Mouse (Mus musculus) embryonic facial prominence, embryonic 10.5 days (tissue): ENCODE measurements around the gene Sys1. TPM values are rescaled to one million over a fixed set of nuclear protein-coding genes. Genes with fewer than 3 reads are reported as not detected.
A peak's percentile ranks its signal among the peaks of the same experiment; 100 is the strongest.

Experiments used
- DNase-seq: peaks from one replicate; pipeline ENCODE4 v3.0.0-alpha.2; 2017; ENCODE audit warnings: low spot score
- H3K27ac ChIP-seq: fragments of 300-500 bp; sonication (generic); replicated peaks from 2 replicates; pipeline ENCODE4 v1.5.1; 2016; ENCODE audit warnings: mild to moderate bottlenecking
- H3K27me3 ChIP-seq: fragments of 300-500 bp; sonication (generic); replicated peaks from 2 replicates; pipeline ENCODE4 v1.6.1; 2016; ENCODE audit warnings: low read depth, mild to moderate bottlenecking; ENCODE audit not compliant: poor library complexity, severe bottlenecking
- H3K36me3 ChIP-seq: fragments of 300-500 bp; sonication (generic); replicated peaks from 2 replicates; pipeline ENCODE4 v1.6.1; 2016; ENCODE audit warnings: mild to moderate bottlenecking, moderate library complexity
- H3K4me1 ChIP-seq: fragments of 300-500 bp; sonication (generic); 2 replicates; pipeline ENCODE4 v1.6.1; 2016
- H3K4me3 ChIP-seq: fragments of 300-500 bp; sonication (generic); 2 replicates; pipeline ENCODE4 v1.5.1; 2016; ENCODE audit warnings: mild to moderate bottlenecking, moderate library complexity
- H3K9me3 ChIP-seq: fragments of 300-500 bp; sonication (generic); 2 replicates; pipeline ENCODE4 v1.6.1; 2016; ENCODE audit warnings: mild to moderate bottlenecking
- WGBS: fragments of 180-500 bp; shearing (Covaris S2); methylation state at CpG from one replicate; pipeline ENCODE4 v1.1.7; 2016; 5-methylcytosine and 5-hydroxymethylcytosine counted together
- polyA plus RNA-seq: library from polyadenylated mRNA; unstranded; fragments of >200 nt; fragmentation: Nextera tagmentation; extraction: Ambion mirVana; gene quantifications from 2 replicates; pipeline ENCODE4 v1.2.1, GENCODE M21; 2016

Sys1 gene
- polyA plus RNA-seq, 1 experiment from 2014 or later: 52.5 TPM

DNA sequence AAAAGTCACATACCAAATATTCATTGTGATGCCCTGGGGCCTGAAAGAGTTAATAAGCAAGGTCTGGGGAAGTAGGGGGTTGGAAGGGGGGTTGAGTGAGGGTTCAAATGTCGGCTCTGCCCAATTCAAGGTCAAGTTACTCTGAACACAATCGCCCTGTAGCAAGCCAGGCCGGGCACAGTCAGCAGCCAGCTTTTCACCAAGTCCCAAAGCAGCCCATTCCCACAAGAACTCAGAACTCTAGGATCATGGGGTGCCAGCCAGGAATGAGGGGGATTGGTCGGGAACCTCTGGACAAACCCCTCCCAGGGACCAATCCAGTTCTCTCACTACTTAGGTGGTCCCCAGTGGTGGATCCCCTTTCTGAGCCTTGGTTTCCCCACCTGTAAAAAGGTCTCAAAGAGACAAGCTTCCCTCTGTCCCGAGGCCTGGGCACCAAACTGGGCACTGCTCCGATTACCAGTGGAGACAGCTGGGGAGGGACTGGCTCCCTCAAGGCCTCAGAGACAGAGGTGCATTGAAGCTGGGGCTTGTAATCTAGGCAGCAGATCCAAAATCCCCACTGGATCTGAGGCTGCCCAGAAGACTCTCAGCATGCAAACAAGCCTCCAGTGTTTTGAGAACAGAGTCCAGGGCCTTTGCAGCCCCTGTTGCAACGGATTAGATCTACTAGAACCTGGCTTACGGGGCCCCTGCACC lies 20.4 kb upstream of the Sys1 start:
- DNase-seq: peak; percentile 52
- H3K4me3 ChIP-seq: peak overlapping the region; percentile 29
- peaks cover 85% of the 10 kb centered on the region for H3K4me1 ChIP-seq

DNA sequence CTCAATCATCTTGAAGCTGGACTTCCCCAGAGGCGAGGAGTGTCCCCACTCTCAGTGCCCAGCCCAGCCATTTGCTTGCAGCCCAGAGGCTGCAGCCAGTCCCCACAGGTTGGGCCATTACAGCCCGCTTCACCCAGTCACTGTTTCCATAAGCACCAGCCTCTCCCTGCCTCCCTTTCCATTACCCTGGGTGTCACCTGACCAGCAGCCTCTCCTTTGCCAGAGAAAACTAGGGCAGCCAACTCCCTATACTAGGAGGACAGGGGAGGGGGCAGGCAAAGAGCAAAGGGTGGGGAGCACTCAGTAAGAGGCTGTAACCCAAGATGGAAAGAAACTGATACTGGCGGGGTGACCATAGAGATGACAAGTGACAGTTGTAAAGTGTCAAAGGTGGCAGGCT lies 19.8 kb upstream of the Sys1 start:
- Histone ChIP-seq H3K9me3 (no peaks in the 10 kb centered on the region), H3K4me1 (peaks cover 85% of the 10 kb centered on the region), H3K4me3 (peak overlapping the region; percentile 29; the same call in 1 of the 2 replicates), H3K36me3 (no peaks in the 10 kb centered on the region), H3K27ac (peak overlapping the region; percentile 73), H3K27me3 (peaks cover 34% of the 10 kb centered on the region)
- DNase-seq: no peak
- 32% methylated on average over 3 of the region's 3 CpGs for WGBS

More for the DNA sequence above, 20.4 kb upstream of the Sys1 start:
- Histone ChIP-seq H3K9me3 (no peaks in the 10 kb centered on the region), H3K36me3 (no peaks in the 10 kb centered on the region), H3K27ac (peak overlapping the region; percentile 73), H3K27me3 (peaks cover 29% of the 10 kb centered on the region)
- WGBS: 14% methylated on average over 8 of the region's 8 CpGs

DNA sequence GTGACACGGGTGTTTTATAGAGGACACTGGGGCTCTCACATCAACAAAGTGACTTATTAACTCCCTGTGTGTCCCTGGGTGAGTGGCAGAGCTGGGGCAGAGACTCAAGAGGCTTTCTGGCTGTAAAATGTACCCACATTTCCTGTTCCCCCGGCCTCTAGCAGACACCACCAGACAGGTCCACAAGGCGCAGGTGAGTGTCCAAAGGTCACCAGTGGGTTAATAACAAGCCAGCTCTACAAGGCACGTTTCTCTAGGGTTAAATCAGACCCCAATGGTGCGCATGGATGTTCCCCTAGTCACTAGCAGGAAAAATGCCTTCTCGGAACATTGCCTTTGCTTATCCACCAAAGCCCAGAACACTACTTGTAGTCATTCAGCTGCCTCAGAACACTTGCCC lies 19.1 kb upstream of the Sys1 start:
- Histone ChIP-seq H3K4me1 (peaks cover 85% of the 10 kb centered on the region), H3K27ac (no peak overlapping the region)
- DNase-seq: no peak

DNA sequence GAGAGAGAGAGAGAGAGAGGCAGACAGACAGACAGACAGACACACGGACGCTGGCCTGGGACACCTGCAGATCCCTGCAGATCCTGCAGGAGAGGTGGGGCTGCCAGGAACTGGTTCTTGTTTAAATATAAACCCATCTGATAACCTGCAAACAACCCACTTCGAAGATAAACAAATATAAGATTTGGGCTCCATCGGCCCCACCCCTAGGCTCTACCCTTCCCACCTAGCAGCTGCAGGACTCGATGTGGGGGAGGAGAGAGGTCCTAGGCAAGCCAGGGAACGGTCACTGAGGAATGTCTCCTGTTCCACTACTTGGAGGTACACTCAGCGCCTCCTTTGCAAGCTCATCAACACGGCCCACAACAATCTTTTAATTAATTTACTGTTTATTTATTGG lies 18.5 kb upstream of the Sys1 start:
- H3K9me3 ChIP-seq: no peaks in the 10 kb centered on the region
- WGBS: 69% methylated on average over 8 of the region's 8 CpGs
- no peak overlapping the region for H3K4me3 ChIP-seq
- H3K27me3 ChIP-seq: peaks cover 33% of the 10 kb centered on the region
- no peak for DNase-seq
- no peak overlapping the region for H3K27ac ChIP-seq
- peaks cover 85% of the 10 kb centered on the region for H3K4me1 ChIP-seq
- no peaks in the 10 kb centered on the region for H3K36me3 ChIP-seq

More for the DNA sequence above, 19.1 kb upstream of the Sys1 start:
- H3K27me3 ChIP-seq: peaks cover 38% of the 10 kb centered on the region
- 73% methylated on average over 6 of the region's 6 CpGs for WGBS
- H3K9me3 ChIP-seq: no peaks in the 10 kb centered on the region
- no peaks in the 10 kb centered on the region for H3K36me3 ChIP-seq
- no peak overlapping the region for H3K4me3 ChIP-seq

DNA sequence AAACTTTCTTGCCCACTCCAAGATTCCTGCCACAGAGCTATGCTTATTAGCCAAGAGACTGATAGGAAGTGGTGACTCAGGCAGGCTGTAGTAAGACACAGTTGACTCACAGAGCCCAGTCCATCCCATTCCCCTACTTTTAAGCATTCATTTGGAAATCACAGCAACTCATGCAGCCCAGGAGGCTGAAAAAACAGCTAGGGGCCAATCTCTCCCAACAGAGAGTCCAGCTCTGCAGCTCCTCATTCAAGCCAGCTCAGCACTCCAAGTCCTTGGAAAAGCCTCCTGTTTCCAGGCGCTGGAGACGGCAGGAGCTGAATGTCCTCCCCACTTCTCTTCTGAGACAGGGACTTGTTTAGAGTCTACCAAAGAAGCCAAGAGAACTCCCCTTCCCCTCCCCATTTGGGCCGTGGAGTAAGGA lies 17.8 kb upstream of the Sys1 start:
- Histone ChIP-seq H3K27ac (no peak overlapping the region), H3K27me3 (peaks cover 36% of the 10 kb centered on the region), H3K9me3 (no peaks in the 10 kb centered on the region), H3K4me3 (no peak overlapping the region), H3K4me1 (peaks cover 86% of the 10 kb centered on the region), H3K36me3 (no peaks in the 10 kb centered on the region)
- WGBS: 64% methylated on average over 3 of the region's 3 CpGs
- DNase-seq: no peak

DNA sequence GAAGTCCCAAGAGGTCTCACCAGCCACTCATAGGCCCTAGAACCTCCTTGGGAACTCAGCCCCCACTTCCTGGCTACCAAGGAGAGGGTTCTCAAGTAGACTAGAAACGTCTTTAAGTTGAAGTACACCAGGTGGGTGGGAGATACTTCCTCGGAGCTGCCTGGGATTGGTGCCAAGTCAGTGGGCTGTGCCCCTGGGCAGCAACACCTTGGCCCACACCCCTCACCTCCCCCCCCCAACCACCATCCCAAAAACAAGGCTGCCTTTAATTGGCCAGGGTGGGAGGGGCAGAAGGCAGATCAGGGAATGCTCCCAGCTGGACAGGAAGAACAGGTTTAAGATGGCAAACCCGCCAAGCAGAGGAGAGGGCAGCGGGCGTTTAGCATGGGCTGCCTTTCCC lies 16.4 kb upstream of the Sys1 start:
- Histone ChIP-seq H3K4me1 (peaks cover 73% of the 10 kb centered on the region), H3K4me3 (no peak overlapping the region), H3K9me3 (no peaks in the 10 kb centered on the region), H3K36me3 (no peaks in the 10 kb centered on the region), H3K27me3 (peaks cover 34% of the 10 kb centered on the region), H3K27ac (no peak overlapping the region)
- no peak for DNase-seq
- WGBS: 70% methylated on average over 5 of the region's 5 CpGs

DNA sequence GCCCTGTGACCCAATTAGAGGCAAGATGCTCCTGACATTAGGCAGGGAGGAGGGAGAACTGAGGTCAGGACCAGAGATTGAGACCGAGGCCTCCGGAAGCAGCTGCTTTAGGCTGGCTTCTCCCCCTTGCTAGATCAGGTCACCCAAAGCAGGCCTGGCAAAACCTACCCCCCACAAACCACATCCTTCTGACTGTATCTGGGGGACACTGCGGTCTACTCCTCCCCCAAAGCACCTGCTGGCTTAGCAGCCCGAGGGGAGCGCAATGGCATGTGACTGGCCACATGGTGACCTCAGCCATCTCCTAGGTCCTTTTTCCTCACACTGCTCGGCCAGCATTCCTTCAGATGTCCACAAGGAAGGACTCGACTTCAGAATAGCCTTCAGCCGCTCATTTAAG lies 15.6 kb upstream of the Sys1 start:
- 25% methylated on average over 8 of the region's 8 CpGs for WGBS
- Histone ChIP-seq H3K36me3 (no peaks in the 10 kb centered on the region), H3K4me3 (peak overlapping the region; percentile 75), H3K9me3 (no peaks in the 10 kb centered on the region), H3K4me1 (peaks cover 64% of the 10 kb centered on the region), H3K27me3 (peaks cover 34% of the 10 kb centered on the region), H3K27ac (no peak overlapping the region)
- no peak for DNase-seq

DNA sequence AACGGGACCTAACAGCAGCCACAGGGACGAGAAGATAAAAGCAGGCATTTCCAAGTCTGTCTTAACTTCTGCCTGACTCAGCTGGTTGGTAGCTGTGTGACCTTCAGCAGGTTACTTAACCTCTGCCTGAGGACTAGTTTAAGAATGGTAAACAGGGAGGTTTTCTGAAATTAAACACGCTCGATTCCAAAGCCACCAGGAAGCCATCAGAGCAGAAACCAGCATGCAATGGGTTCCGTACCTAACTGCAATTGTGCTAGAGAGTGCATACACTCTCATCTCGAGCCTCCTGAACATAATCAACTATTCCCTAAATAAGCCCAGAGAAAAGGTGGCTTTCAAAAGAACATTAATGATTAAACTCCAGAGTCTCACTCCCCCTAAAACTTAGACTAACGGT lies 15.0 kb upstream of the Sys1 start:
- Histone ChIP-seq H3K27ac (no peak overlapping the region), H3K4me1 (peaks cover 58% of the 10 kb centered on the region), H3K4me3 (peak overlapping the region; percentile 75), H3K36me3 (no peaks in the 10 kb centered on the region), H3K27me3 (peaks cover 34% of the 10 kb centered on the region), H3K9me3 (no peaks in the 10 kb centered on the region)
- 28% methylated on average over 7 of the region's 7 CpGs for WGBS
- no peak for DNase-seq

DNA sequence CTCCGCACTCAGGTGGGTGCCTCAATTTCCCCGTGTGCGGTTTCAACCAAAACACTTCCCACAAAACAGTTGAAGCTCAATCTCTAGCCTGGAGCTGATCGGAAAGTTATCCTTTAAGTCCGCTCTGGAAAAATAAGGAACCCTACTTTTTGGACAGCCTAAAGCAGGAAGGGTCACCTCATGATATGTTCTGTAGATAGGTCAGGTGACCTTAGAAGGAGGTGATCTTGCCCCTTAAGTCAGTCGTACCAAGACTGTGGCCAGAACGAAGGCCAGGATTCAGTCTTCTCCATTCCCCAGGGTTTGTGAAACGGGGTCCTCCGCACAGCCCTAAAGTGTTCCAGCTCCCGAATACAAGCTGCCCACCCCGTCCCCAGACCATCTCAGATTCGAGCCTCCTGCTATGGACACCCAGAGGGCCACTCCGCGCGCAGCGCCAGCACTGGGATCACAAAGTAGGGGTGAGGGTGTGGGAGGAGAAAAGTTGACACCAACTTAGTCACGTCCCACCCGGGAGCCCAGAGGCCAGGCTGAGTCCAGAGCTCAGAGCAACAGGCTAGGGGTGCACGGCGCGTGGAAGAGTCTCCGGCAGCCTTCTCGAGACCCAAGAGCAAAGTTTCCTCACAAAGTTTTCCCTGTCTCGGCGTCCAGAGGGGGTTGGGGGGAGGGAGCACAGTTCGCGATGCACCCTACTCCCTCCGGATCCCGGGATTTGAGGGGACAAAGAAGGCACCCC lies 14.3 kb upstream of the Sys1 start:
- Histone ChIP-seq H3K9me3 (no peaks in the 10 kb centered on the region), H3K4me1 (peaks cover 51% of the 10 kb centered on the region), H3K27me3 (peaks cover 34% of the 10 kb centered on the region), H3K4me3 (peak overlapping the region; percentile 75), H3K36me3 (no peaks in the 10 kb centered on the region), H3K27ac (peak overlapping the region; percentile 84)
- WGBS: 2% methylated on average over 29 of the region's 29 CpGs
- DNase-seq: peak; percentile 54

DNA sequence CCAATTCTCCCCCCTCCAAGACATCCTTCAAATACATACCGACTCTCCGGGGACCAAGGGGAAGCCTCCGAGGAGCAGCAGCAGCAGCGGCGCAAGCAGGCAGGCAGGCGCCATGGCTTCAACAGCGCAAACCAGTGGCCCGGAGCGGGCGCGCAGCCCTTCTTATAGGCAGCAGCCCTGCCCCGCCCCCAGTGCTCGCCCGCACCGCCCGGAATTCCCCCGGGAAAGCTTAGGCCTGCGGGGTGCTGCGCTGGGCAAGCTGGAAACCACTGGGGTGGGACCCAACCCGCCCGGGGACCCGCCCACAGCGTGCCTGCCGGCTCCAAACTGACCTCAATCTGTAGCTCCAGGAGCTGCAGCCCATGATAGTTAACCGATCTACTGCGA lies 13.7 kb upstream of the Sys1 start:
- peaks cover 45% of the 10 kb centered on the region for H3K4me1 ChIP-seq
- H3K4me3 ChIP-seq: peak overlapping the region; percentile 75
- no peaks in the 10 kb centered on the region for H3K9me3 ChIP-seq
- peaks cover 34% of the 10 kb centered on the region for H3K27me3 ChIP-seq
- H3K36me3 ChIP-seq: no peaks in the 10 kb centered on the region
- DNase-seq: peak; percentile 88
- peak overlapping the region; percentile 84 for H3K27ac ChIP-seq
- WGBS: under 1% methylated on average over 26 of the region's 26 CpGs

DNA sequence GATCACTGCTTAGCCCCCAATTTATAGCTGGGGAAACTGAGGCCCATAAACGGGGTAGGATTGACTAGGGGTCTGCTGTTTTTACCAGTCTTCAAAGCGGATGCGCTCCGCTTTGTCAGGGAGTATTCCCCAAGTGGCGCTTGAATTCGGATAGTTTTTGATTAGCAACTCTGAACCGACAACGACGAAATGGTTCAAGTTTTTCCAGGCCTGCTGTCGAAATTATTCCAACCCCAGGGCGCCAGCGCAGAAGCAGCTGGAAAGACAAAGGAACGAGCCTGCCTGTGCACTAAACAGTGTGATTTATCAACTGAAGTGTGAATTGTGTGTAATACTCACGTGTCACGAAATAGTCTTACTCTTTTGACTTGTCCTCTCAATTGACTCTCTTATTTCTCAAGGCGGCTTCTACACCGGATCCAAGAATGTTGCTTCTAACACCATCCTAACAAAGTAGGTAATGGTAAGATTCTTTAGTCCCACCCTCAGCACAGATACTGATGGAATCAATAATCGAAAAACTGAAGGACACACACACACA lies 13.2 kb upstream of the Sys1 start, which contains the start of gene Sdc4:
Gene Sdc4 (minus strand): TSS at position 428 of the 541 bp plus-strand sequence.
- peaks cover 40% of the 10 kb centered on the region for H3K4me1 ChIP-seq
- H3K36me3 ChIP-seq: no peaks in the 10 kb centered on the region
- no peaks in the 10 kb centered on the region for H3K9me3 ChIP-seq
- H3K27ac ChIP-seq: peak within 1 kb of the TSS; percentile 84
- no peak for DNase-seq
- H3K4me3 ChIP-seq: peak within 1 kb of the TSS; percentile 75
- 7% methylated on average over 18 of the region's 18 CpGs for whole genome bisulfite sequencing
- peaks cover 34% of the 10 kb centered on the region for H3K27me3 ChIP-seq

DNA sequence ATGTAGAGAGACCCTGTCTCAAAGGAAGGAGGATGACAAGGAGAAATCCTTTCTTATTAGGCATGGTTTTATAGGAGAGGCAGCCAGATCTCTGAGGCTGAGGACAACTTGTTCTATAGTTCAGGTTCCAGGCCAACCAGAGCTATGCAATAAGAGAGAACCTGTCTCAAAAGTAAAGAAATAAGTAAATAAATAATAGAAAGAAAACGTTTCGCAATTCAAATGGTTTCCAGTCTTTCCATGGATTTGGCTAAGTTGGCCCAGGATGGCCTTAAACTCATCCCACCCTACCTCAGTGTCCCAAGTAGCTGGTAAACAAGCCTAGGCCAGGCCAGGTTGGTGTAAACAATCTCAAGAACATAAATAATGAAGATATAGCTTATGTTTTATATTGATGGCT lies 12.1 kb upstream of the Sys1 start:
- DNase-seq: no peak
- no peak overlapping the region for H3K4me3 ChIP-seq
- H3K36me3 ChIP-seq: no peaks in the 10 kb centered on the region
- peaks cover 34% of the 10 kb centered on the region for H3K27me3 ChIP-seq
- H3K27ac ChIP-seq: no peak overlapping the region
- peaks cover 38% of the 10 kb centered on the region for H3K4me1 ChIP-seq
- H3K9me3 ChIP-seq: no peaks in the 10 kb centered on the region
- WGBS: 82% methylated on average over 2 of the region's 2 CpGs
